Mouse (Mus musculus) megakaryocyte-erythroid progenitor cell, adult 5-6 weeks (primary cell): Measurements from ENCODE around the gene Rps6kc1. TPM values are rescaled to one million over a fixed set of nuclear protein-coding genes. Genes with fewer than 3 reads are reported as not detected.

Experiments
- ATAC-seq: replicated peaks from 2 replicates; pipeline ENCODE4 v1.8.0; 2016; ENCODE audit warnings: mild to moderate bottlenecking, inconsistent platforms; ENCODE audit not compliant: severe bottlenecking, poor library complexity, low FRiP score, low TSS enrichment
- total RNA-seq, 2 experiments: library from RNA; stranded (forward) in 1 of 2; stranded (reverse) in 1 of 2; fragments of 200-1000, 215-1000 nt in 1 of 2; fragments of >200 nt in 1 of 2; fragmentation: Nextera tagmentation in 1 of 2; gene quantifications; 2 replicates each; pipeline ENCODE4 v1.2.3; 2014 to 2017

Gene Rps6kc1
- total RNA-seq, 2 experiments from 2014 or later: 10.3 to 22.1 TPM

DNA sequence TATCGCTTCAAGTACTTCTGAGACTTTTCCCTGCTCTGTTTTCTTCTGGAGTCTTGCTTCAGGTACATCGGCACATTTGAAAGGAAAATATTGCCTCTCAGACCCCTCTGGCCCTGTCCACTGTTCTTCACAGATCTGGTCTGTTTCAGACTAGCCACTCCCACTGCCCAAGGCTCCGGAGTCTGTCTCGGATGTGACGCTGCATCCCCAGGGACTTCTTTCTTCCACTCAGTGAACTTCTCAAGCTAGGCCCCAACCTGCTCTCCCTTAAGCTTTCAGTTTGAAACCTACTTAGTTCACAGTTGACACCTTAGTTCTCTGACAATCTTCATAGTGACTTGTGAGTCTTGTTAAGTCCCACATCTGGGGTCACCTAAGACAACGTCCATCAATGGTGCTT is 133.9 kb downstream of the Rps6kc1 start:
- ATAC-seq: no peak

DNA sequence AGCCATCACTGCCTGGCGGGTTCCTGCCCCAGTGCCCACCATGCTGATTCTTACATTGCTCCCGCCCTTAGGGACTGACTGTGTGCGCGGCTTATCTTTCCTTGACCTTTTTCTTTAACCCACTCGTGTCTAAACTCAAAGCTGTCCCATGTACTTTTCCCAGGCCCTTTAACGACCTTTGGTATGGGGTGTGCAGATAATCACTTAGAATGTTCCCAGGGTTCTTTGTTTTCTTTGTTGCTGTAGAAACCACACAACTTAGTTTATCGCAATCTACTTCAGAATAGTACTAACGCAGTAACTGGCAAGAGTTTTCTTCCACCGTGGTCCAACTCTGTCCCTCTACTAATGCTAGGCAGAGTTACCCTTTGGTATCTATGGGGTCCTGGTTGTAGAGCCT is 135.3 kb downstream of the Rps6kc1 start:
- no peak for ATAC-seq

DNA sequence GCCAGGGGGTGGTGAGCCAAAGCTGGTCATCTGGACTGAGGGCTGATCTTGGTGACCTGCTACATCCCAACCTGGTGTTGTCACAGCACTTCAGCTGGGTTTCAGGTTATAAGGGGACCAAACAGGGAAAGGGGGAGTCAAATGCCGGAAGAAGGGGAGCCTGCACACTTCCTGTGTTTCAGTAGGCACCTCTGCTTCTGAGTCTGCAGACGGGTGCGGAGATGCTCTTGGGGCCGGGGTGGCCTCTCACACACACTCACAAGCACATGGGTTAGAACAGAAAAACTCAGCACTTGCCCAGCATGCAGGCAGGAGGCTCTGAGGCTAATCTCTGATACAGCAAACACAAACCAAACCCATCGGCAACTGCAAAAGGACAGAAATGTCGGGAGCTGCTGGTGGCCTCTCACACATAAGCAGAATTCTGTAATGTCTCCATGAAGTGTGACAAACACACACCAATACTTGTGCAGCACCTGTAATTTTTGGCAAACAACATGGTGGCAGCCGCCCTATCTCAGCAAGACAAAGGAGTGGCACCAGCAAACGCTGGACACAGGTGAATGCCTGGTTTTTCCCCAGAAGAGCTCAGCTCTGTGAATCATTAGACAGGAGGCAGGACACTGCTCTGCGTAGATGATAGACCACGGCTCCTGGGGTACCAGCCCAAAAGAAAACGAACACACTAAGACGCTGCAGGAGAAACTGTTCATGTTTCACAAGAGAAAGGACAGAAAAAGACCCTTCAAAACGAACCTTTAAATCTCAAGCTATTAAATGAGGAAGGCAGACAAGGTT is 139.3 kb downstream of the Rps6kc1 start:
- ATAC-seq: no peak

DNA sequence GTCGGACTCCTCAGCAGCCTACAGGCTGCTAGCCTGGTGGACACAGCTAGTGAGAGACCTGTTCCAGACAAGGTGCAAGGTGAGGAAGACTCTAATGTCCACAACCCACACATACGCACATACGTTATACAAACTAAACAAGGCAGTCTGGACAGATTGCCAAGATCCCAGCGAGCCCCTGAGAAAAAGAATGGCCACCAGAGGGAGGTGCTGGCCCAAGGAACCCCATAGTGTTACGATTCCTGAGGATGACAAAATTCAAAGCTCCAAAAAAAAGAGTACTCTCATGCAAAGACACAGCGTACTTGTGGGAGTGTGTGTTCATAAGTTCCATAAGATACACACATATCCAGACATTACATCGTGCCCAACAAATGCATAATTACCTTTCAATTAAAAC is 141.8 kb downstream of the Rps6kc1 start:
- no peak for ATAC-seq

DNA sequence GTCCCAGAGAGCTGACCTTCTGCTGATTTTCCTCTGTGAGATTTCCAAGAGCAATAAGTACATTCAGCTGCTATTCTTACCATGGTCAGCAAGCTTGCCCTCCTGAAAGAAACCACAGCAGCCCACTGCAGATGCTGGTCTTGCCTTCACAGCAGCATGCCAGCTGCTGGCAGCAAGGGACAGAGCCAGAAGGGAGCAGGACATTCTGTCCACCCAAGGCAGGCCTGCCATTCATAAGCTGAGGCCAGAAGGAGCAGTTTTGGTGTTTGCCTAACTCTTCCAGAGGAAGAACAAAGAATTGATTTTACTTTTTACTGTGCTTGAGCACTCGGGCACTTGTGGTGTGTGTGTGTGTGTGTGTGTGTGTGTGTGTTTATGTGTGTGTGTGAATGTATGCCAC is 143.3 kb downstream of the Rps6kc1 start:
- ATAC-seq: no peak

DNA sequence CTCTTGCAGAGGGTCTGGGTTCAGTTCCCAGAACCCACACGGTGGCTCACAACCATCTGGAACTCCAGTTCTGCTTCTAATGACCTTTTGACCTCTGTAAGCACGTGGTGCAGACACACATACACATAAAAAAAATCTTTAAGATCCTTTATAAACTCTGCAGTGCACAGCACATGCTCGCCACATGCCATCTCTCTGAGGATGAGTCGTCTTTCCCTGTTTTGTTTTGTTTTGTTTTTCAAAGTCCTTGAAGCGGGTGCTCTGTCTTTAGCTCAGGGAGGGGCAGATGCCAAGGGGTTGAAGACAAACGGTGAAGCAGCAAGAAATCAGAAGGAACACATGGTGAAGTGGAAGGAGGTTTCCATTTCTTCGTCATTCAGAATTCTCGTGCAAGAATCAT is 143.9 kb downstream of the Rps6kc1 start:
- ATAC-seq: no peak

DNA sequence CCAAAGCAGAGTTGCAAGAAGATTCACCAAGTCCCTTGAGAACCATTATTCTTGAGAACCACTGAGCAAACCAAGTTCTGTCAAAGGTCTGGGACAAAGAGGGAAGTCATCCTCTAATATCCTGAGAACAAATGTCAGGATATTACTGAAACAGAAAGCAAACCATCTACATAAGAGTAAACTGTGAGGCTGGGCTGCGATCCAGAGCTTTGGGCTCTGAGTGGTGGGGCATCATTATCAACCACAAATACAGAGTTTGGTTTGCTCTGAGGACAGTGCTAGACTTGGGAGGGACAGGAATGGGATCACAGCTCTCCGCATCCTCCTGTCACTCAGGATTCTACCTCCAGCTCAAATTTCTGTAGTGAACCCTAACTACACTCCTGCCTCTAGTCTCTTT is 144.8 kb downstream of the Rps6kc1 start:
- ATAC-seq: no peak

DNA sequence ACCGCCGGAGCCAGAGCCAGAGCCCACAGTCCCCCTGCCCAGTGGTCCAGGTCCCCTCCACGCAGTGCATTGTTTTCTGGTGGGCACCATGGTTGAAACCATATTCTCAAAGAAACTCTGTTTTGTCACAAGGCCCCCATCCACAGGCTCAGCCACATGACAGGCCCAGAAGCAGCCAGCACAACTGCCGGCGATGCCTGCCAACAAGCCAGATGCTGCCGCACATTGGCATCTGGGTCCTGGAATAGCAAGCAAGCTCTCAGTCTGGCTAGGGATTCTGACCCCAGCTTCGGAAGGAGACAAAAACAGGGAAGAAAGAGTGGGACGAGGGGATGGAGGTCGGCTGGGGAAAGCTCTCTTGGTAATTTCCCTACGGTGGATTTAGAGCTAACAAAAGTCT is 147.8 kb downstream of the Rps6kc1 start:
- ATAC-seq: no peak

DNA sequence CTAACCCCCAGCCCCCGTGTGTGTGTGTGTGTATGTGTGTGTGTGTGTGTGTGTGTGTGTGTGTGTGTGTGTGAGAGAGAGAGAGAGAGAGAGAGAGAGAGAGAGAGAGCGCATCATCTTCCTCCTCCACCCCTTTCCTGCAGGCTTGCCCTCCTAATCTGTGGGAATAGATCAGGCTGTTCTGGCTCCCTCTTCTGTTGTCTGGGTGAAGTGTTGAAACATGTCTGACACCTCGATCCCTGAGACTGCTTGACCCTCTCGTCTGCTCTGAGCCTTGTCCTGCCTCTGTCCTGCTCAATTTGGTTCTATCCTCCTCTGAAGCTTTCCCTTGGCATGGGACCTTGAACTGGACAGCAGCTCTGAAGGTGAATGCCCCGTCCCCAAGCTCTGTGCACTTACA is 149.8 kb downstream of the Rps6kc1 start:
- no peak for ATAC-seq

DNA sequence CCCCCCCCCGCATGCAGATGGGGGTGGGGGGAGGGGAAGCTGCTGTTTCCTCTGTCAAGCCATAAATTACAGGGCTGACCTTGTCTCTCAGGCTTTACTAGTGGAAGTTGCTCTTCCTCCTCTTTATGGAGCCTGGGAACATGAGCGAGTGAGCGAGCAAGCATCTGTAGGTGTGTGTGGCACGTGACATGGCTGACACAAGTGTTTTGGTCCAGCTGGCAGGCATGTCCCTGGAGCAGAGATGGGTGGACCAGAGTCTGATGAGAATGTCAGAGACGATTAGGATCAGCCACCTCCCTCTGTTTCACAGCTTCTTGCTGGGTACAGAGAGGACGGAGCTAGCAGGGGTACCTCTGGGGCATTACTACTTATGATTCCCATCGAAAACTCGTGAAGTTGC is 153.7 kb downstream of the Rps6kc1 start:
- ATAC-seq: no peak

DNA sequence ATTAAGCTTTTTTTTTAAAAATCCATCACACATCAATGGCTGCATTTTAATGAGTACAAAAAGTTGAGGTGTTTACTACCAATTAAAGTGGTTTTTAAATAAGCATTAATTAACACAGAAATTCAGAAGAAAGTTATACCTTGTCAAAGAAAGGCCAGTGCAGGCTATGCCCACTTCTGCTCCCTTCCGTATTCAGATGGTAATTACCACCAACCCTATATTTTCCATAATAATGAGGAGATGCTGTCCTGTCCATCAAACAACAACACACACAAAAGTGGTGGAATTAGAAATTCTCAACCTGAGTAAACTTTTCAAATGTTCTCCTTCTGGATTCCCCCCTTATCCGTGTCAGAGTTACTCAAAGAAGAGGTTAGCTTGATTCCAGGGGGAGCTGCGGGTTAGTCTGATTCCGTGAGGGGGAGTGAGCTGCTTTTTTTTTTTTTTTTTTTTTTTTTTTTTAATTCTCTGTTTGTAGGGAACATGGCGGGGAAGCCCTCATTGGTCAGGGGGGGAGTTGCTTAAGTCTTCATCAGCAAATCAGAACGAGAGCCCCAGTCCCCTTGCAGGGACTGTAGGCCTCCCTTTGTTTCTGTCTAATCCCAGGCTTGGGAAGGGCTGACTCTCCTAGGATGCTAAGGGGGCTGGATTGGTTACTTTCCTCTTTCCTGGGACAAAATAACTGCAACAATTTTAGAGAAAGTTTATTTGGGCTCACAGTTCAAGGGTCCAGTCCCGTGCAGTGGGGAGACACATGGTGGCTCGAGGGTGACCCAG is 159.6 kb downstream of the Rps6kc1 start:
- no peak for ATAC-seq

DNA sequence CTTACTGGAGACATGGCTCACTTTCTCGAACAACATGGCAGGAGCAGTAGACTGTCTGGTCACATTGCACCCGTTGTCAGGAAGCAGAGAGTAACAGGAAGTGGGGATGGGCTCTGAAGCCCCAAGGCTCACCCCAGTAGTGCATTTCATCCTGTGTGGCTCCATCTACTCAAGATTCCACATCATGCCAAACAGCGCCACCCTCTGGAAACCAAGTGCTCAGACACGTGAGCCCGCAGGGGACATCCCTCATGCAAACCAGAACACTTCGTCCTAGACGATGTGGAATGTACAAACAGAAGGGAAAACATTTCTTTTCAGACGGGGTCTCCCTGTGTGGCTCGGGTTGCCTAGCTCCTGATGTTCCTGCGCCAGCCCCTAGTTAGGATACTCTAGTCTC is 162.6 kb downstream of the Rps6kc1 start:
- ATAC-seq: no peak

DNA sequence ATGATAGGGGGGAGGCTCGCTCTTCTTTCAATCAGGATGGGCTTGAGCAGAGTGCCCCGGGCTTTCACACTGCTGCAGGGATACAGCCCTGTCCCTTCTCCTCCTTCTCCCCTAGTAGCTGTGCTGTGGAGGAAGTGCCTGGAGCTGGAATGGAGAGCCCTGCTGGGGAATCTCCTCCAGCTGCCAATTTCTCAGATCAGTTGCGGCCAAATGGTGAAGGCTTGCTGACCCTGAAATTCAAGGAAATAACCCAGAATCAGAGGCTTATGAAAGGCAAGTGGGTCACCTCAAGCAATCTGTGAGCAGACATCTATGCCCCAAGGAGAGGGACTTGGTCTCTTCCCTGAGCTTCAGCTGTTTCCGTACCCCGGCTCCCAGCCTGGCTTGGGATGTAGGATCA is 170.1 kb downstream of the Rps6kc1 start:
- ATAC-seq: no peak

DNA sequence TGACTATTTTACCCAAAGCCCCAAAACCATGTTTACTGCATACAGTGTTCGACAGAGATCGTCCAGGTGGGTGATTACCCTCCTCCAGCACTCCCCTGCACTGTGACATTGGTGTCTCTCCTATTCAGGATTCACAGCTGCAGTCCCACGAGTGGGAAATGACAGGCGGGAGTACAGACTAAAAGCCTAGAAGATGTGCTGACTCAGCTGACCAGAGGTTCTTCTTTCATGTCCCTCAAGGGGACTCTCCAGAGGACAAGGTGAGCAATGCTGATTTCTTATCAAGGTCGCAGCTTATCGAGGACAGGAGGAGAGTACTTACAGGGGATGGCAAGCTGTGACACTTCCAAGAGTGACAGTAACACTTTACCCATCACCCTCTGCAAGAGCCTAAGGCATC is 178.8 kb downstream of the Rps6kc1 start:
- no peak for ATAC-seq

DNA sequence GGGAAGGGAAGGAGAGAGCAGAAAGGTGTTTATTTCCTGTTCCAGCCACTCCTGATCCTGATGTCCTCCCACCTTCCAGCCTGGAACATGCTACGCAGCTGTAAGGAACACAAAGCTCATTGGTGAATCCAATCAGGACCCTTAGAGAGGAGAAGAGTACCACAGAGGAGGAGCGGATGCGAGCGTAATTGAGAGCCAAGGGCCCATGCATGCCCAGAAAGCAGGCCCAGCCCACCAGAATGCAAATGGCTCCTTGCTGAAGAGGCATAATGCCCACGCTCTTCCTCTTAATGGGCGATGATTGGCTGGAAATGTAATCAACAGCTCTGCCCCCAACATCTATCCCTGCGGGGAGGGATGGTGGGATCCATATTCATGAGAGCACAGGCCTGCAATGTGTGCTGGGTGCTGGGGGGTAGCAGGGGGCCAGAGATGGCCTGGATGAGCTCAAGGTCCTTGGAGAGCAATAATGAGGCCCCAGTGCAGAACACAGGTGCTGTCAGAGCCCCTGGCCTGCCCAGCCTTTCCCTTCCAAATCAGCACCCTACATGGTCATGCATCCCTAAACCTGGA is 182.0 kb downstream of the Rps6kc1 start:
- ATAC-seq: no peak

DNA sequence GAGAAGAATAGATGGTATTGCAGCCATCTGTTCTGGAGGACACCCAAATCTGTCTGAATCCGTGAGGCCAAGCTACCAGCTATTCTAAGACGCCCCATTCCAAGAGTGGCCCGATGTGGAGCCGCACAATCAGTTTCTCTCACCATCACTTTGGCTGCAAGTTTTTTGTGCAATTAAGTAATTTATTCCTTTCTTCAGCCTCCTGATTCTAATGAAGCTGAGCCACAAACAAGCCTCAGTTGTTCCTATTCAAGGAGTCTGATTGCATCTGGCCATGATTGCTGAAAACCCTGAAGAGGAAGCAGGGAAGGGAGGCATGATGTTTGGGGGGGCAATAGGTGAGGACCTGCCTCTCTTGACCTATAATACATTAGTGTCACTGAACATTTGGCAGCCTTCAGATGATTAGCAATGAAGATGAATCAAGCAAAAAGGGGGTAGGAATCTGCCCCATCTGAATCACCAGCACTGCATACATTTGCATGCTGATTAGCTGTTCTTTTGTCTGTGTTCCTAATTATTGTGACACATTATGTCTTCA is 183.4 kb downstream of the Rps6kc1 start:
- ATAC-seq: no peak

DNA sequence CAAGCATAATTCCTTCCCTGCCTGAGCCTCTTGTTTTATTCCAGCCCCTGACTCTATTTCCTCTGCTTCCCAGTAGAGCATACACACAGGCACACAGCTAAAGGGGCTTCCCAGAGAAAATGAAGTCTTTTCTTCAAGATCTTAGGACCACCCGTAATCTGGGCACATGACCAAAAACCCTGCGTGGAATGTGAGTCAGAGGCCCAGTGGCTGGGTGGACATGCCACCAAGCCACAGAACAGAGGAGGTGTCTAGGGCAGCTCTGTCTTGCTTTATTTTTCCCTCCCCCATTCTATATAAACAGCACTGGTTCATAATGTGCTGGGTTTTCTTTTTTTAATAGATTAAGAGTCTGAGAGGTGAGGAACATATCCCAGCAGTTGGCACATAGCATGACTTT is 184.2 kb downstream of the Rps6kc1 start:
- no peak for ATAC-seq

DNA sequence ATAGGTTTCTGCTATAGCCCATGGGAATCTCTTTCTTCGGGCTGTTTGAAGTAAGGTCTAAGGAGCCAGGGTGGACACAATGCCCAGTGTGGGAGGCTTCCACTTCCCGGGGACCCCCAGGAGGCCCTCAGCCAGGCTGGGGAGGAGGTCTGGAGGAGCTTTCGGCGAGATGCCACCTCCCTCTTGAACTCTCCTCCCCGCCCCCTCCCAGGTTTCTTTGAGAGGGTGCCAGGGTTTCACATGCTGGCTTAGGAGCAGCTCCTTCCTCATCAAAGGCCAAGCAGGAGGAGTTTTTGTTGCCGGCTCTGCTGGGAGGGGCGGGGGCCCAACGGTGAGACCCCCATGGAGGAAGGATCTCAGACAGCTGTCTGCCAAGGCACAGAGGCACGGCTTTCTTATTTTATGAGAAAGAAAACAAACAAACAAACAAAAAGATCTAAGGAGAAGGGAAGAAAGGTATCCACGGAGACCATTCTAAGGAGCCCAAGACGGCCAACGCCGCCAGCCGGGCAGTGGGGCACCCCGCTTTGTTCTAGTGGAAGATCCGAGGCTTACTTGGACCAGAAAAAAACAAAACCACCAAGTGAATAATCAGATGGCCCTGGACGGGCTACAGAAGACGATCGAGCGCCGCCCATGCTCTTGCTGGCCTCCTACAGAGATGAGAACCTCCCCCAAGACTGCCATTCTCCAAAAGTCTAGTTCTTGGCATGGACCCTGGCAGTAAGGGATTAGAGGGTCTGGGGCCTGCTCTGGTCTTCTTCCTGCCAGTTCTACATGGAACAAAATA is 186.8 kb downstream of the Rps6kc1 start:
- no peak for ATAC-seq

DNA sequence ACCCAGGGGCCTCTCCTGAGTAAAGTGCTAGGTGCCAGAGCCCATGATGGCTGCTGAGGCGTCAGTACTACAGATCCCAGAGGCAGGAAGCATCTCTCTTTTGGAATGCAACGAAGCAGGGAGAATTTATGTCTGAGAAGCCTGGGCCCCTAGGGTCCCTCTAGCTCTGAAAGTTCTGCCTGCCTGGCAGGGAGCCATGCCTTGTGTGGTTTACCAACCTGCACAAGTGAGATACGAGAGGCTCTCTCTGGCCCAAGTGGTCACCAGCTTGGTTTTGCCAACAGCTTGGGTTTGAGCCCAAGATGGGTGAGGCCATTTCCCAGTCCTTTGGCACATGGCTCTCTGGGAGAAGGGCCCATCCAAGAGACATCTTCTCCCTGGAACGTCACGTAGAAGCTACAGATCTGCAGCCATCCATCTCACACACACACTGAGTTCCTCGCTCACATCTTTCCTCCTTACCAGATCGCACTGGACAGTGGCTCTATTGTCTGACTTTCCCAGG is 187.6 kb downstream of the Rps6kc1 start:
- ATAC-seq: no peak

DNA sequence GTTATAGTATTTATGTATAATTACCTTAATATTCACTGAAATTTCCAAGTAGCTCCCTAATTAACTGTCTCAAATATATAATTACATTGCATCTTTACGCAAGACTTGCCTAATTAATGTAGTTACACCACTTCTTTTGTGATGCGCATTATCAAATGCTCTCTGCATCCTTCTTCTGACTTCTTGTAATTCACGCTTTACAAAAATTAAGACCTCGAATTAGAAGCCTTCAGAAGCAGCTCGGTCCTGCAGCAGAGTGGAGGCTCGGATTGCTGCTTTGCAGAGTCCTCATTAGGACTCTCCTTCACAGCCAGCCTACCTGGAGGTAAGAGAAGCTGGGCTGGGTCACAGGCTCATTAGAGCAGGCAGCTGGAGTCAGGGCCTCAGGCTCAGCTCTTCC is 197.7 kb downstream of the Rps6kc1 start:
- ATAC-seq: no peak
